In the genomic region with DNA sequence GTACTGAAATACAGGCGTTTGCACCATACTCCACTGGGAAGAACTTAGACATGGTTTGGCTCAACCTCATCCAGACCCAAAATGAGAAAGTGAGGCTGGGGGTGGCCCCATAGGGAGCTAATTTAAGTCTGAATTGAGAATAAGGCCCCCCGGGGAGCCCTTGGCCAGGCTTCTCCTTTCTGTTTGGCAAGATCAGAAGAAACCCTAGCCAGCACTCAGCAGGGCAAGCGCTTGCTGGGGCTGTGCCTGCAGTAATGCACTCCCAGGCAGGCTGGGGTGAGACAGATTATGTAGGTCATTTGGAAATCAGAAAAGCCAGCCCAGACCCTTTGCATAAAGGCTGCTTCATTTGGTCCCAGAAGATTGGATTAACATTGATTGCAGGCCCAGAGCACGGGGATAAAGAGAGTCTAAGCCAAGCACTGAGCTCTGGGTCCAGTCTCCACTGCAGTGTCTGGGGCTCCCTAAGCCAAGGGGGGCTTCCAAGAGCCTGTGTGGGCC, we compare ENCODE assay signal across 7 mouse cellular contexts. TPM values are rescaled to one million over a fixed set of nuclear protein-coding genes. Genes with fewer than 3 reads are reported as not detected.
A peak's percentile ranks its signal among the peaks of the same experiment; 100 is the strongest.
DNase-seq lines count a peak whose midpoint lies in the region.

No protein-coding gene starts in this region.

- intact Hi-C loops in heart, postnatal 14 days (cut with DNase I), result no loop called here
- intact Hi-C loops in left cerebral cortex, postnatal 4 days (cut with DNase I), result no loop called here

- DNase-seq in MN1 (ENCODE audit: low spot score) (peak; percentile 32), ZHBTc4 (ENCODE audit: low read depth, low spot score) (peak; percentile 64)
- peak; percentile 84 for DNase-seq in fibroblast of lung, adult 2 months (ENCODE audit: low read depth)
- peak; percentile 28 to 45 for DNase-seq in heart, postnatal 14 days
- peak; percentile 90 for DNase-seq in left cerebral cortex, postnatal 4 days
- peak; percentile 36 for DNase-seq in right cerebral cortex, postnatal 14 days
- DNase-seq in spleen, postnatal 14 days (ENCODE audit: low spot score in 2 of 2), result no peak

RNA-seq across cellular contexts. Expression of a gene that starts 44.6 kb away (rescaled TPM):
- total RNA-seq in heart, postnatal 14 days (2021), result 10 to 100 TPM; 11.1 to 12.8 TPM
- 10 to 100 TPM; 11.7 to 12.4 TPM for total RNA-seq in left cerebral cortex, postnatal 4 days (2021)

Comparison
In these comparisons a context has a peak if more than half of its experiments do, and no peak if none do; other contexts are left out.
1. DNase-seq: peak in MN1 (single experiment), ZHBTc4 (single experiment), fibroblast of lung, adult 2 months (single experiment), heart, postnatal 14 days (2 of 2), left cerebral cortex, postnatal 4 days (single experiment) and right cerebral cortex, postnatal 14 days (single experiment); none in spleen, postnatal 14 days (0 of 2).